Mouse (Mus musculus) forebrain, embryonic 14.5 days (tissue): ENCODE measurements around the gene Ankrd33b. TPM values are rescaled to one million over a fixed set of nuclear protein-coding genes. Genes with fewer than 3 reads are reported as not detected.

Experiments
- ATAC-seq: fragments of 200-750 bp; cut with Nextera tagmentation; 2 replicates; pipeline ENCODE4 v1.8.0; 2017; ENCODE audit warnings: mild to moderate bottlenecking, moderate library complexity
- DNase-seq: peaks from one replicate; pipeline ENCODE4 v3.0.0-alpha.2; 2015; ENCODE audit warnings: low spot score
- H3K27ac ChIP-seq: fragments of 300-500 bp; sonication (generic); 2 replicates; pipeline ENCODE4 v1.5.1; 2014; ENCODE audit warnings: low read depth, mild to moderate bottlenecking, control low read depth, low read length, moderate library complexity
- H3K27me3 ChIP-seq: fragments of 300-500 bp; sonication (generic); replicated peaks from 2 replicates; pipeline ENCODE4 v1.6.1; 2014; ENCODE audit warnings: low read length, control low read depth, mixed read lengths; ENCODE audit not compliant: control insufficient read depth, insufficient read depth
- H3K36me3 ChIP-seq: fragments of 300-500 bp; sonication (generic); 2 replicates; pipeline ENCODE4 v1.6.1; 2014; ENCODE audit warnings: low read length, control low read depth; ENCODE audit not compliant: control insufficient read depth, insufficient read depth
- H3K4me1 ChIP-seq: fragments of 300-500 bp; sonication (generic); 2 replicates; pipeline ENCODE4 v1.6.1; 2014; ENCODE audit warnings: antibody characterized with exemption, low read length, control low read depth; ENCODE audit not compliant: control insufficient read depth, insufficient read depth
- H3K4me2 ChIP-seq: fragments of 300-500 bp; sonication (generic); 2 replicates; pipeline ENCODE4 v1.6.1; 2014; ENCODE audit warnings: mild to moderate bottlenecking, control low read depth, low read length
- H3K4me3 ChIP-seq: fragments of 300-500 bp; sonication (generic); 2 replicates; pipeline ENCODE4 v1.5.1; 2014; ENCODE audit warnings: low read depth, low read length, control low read depth
- H3K9ac ChIP-seq: fragments of 300-500 bp; sonication (generic); 2 replicates; pipeline ENCODE4 v1.6.1; 2014; ENCODE audit warnings: mild to moderate bottlenecking, low read length, control low read depth, moderate library complexity
- H3K9me3 ChIP-seq: fragments of 300-500 bp; sonication (generic); replicated peaks from 2 replicates; pipeline ENCODE4 v1.6.1; 2016; ENCODE audit warnings: low read length, control low read depth, mixed read lengths; ENCODE audit not compliant: control insufficient read depth
- WGBS: fragments of 180-500 bp; shearing (Covaris S2); extraction: QIAGEN DNeasy Blood & Tissue Kit; methylation state at CpG from one replicate; pipeline ENCODE4 v1.1.7; 2014; 5-methylcytosine and 5-hydroxymethylcytosine counted together
- polyA plus RNA-seq: library from polyadenylated mRNA; unstranded; fragments of >200 nt; fragmentation: Nextera tagmentation; extraction: Ambion mirVana; gene quantifications from 2 replicates; pipeline ENCODE4 v1.2.1, GENCODE M21; 2014

Gene Ankrd33b
- polyA plus RNA-seq, 1 experiment from 2014 or later: 0.70 TPM

DNA sequence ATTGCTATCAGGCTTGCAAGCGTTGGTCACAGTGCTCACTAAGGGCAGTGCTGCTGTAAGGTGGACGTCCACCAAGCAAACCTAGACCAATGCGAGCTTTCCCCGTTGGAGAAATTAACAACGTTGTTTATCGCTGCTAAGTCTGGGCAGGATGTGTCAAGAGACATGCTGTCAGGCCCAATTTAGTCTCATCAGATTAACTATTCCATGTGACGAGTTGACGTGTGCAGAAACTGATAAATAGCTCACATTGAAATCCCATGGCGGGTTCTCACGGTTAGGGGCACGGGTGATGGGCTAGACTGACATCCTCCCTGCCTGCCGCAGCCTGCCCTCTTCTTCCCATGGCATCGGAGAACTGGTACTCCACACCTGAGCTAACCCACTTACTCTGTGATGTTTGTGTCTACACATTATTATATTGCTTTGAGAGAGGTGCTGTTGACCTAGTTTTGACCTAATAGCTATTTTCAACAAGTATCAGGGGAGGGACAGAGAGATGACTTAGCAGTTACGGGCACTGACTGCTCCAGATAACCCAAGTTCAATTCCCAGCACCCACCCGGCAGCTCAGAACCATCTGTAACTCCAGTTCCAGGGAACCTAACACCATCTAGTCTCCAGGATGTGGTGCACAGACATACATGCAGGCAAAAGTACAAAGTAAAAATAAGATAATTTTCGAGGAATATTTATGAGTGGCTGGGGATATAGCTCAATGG is 114.8 kb downstream of the Ankrd33b start:
- WGBS: 85% methylated on average over 16 of the region's 16 CpGs
- DNase-seq: no peak

GRCm38 (mm10) chr15:31251189-31251588 is 116.3 kb downstream of the Ankrd33b start:
- no peaks in the 10 kb centered on the region for H3K36me3 ChIP-seq
- no peak overlapping the region for H3K27ac ChIP-seq
- WGBS: 89% methylated on average over 6 of the region's 6 CpGs
- no peaks in the 10 kb centered on the region for H3K27me3 ChIP-seq
- no peaks in the 10 kb centered on the region for H3K9me3 ChIP-seq
- DNase-seq (no peak), ATAC-seq (no peak)
- no peak overlapping the region for H3K9ac ChIP-seq
- H3K4me2 ChIP-seq: no peak overlapping the region
- H3K4me3 ChIP-seq: no peak overlapping the region
- H3K4me1 ChIP-seq: no peaks in the 10 kb centered on the region; the same call in none of the 2 replicates

More for the DNA sequence above, 114.8 kb downstream of the Ankrd33b start:
- Histone ChIP-seq H3K36me3 (no peaks in the 10 kb centered on the region), H3K4me3 (no peak overlapping the region), H3K27me3 (no peaks in the 10 kb centered on the region), H3K27ac (no peak overlapping the region), H3K9ac (no peak overlapping the region), H3K9me3 (no peaks in the 10 kb centered on the region), H3K4me2 (no peak overlapping the region), H3K4me1 (no peaks in the 10 kb centered on the region; the same call in none of the 2 replicates)
- no peak for ATAC-seq

- H3K9me3 ChIP-seq: no peaks in the 10 kb centered on the region
- no peak overlapping the region for H3K4me3 ChIP-seq
- no peak for DNase-seq
- H3K36me3 ChIP-seq: no peaks in the 10 kb centered on the region
- peak; percentile 16; the same call in 1 of the 2 replicates for ATAC-seq
- H3K4me2 ChIP-seq: no peak overlapping the region
- H3K27ac ChIP-seq: no peak overlapping the region
- H3K9ac ChIP-seq: no peak overlapping the region
- H3K27me3 ChIP-seq: no peaks in the 10 kb centered on the region
- WGBS: 47% methylated on average over 3 of the region's 3 CpGs
- no peaks in the 10 kb centered on the region; the same call in none of the 2 replicates for H3K4me1 ChIP-seq
These were observed 116.8 kb downstream of the Ankrd33b start for GRCm38 (mm10) chr15:31250676-31251075.

DNA sequence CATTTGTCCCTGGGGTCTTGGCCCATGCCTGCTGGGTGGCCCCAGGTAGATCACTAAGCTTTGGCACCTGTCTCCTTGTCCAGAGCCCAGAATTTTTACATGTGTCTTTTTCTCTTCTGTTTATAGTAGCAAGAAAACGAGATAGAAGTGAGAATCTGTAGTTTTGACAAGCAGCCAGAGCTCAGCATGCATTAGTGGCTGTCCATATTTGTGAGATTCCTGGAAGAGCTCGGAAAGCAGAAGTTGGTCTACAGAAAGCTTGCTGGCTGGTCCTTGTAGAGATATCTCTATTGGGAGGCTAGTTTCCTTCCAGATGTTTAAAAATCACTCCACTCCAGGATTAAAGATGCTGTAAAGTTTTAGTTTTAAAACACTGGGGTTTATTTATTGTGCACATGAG is 117.5 kb downstream of the Ankrd33b start:
- 57% methylated on average over 2 of the region's 2 CpGs for WGBS
- no peak overlapping the region for H3K4me2 ChIP-seq
- no peaks in the 10 kb centered on the region for H3K27me3 ChIP-seq
- H3K9ac ChIP-seq: no peak overlapping the region
- no peaks in the 10 kb centered on the region; the same call in none of the 2 replicates for H3K4me1 ChIP-seq
- ATAC-seq (no peak), DNase-seq (no peak)
- H3K36me3 ChIP-seq: no peaks in the 10 kb centered on the region
- H3K9me3 ChIP-seq: no peaks in the 10 kb centered on the region
- no peak overlapping the region for H3K27ac ChIP-seq
- H3K4me3 ChIP-seq: no peak overlapping the region

- DNase-seq (no peak), ATAC-seq (no peak)
- Histone ChIP-seq H3K4me2 (no peak overlapping the region), H3K4me3 (no peak overlapping the region), H3K36me3 (no peaks in the 10 kb centered on the region), H3K4me1 (no peaks in the 10 kb centered on the region; the same call in none of the 2 replicates), H3K27ac (no peak overlapping the region), H3K9me3 (no peaks in the 10 kb centered on the region), H3K27me3 (no peaks in the 10 kb centered on the region), H3K9ac (no peak overlapping the region)
- WGBS: 75% methylated on average over 7 of the region's 7 CpGs
These were observed 118.6 kb downstream of the Ankrd33b start for GRCm38 (mm10) chr15:31248882-31249281.

- ATAC-seq: no peak
- no peaks in the 10 kb centered on the region; the same call in none of the 2 replicates for H3K4me1 ChIP-seq
- 76% methylated on average over 9 of the region's 9 CpGs for WGBS
- H3K36me3 ChIP-seq: no peaks in the 10 kb centered on the region
- H3K27ac ChIP-seq: no peak overlapping the region
- H3K9me3 ChIP-seq: no peaks in the 10 kb centered on the region
- no peaks in the 10 kb centered on the region for H3K27me3 ChIP-seq
- DNase-seq: peak; percentile 13
- no peak overlapping the region for H3K9ac ChIP-seq
- H3K4me2 ChIP-seq: no peak overlapping the region
- no peak overlapping the region for H3K4me3 ChIP-seq
These were observed 120.5 kb downstream of the Ankrd33b start for GRCm38 (mm10) chr15:31247035-31247434.

DNA sequence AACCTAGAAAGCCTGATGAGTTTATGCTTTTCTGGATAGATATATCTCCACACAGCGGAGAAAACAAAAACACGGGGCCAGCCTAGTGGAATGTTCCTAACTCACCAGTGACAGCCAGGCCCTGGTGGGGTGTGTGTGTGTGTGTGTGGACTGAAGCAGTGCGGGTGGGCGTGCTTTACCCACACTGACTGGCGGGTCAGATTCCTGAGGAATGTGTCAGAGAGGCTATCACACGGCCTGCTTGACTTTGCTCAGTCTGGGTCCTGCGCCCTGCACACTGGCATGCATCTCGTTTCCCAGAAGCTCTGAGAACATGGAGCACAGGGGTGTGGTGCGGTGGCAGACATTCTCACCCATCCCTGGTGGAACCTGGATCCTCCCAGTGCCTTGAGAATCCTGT is 121.6 kb downstream of the Ankrd33b start:
- Histone ChIP-seq H3K27me3 (no peaks in the 10 kb centered on the region), H3K9me3 (no peaks in the 10 kb centered on the region), H3K4me2 (no peak overlapping the region), H3K9ac (no peak overlapping the region), H3K27ac (no peak overlapping the region), H3K4me1 (no peaks in the 10 kb centered on the region; the same call in none of the 2 replicates), H3K36me3 (no peaks in the 10 kb centered on the region), H3K4me3 (no peak overlapping the region)
- WGBS: 85% methylated on average over 9 of the region's 9 CpGs
- DNase-seq (no peak), ATAC-seq (no peak)

GRCm38 (mm10) chr15:31244696-31245445 is 122.7 kb downstream of the Ankrd33b start:
- no peak overlapping the region for H3K9ac ChIP-seq
- H3K4me3 ChIP-seq: no peak overlapping the region
- no peak overlapping the region for H3K27ac ChIP-seq
- no peak overlapping the region for H3K4me2 ChIP-seq
- ATAC-seq: no peak
- no peaks in the 10 kb centered on the region for H3K27me3 ChIP-seq
- H3K4me1 ChIP-seq: no peaks in the 10 kb centered on the region
- no peaks in the 10 kb centered on the region for H3K9me3 ChIP-seq
- H3K36me3 ChIP-seq: no peaks in the 10 kb centered on the region
- 93% methylated on average over 17 of the region's 17 CpGs for WGBS
- DNase-seq: no peak

- H3K27ac ChIP-seq: no peak overlapping the region
- no peaks in the 10 kb centered on the region for H3K36me3 ChIP-seq
- H3K9me3 ChIP-seq: no peaks in the 10 kb centered on the region
- 72% methylated on average over 10 of the region's 10 CpGs for WGBS
- no peak overlapping the region for H3K9ac ChIP-seq
- H3K27me3 ChIP-seq: no peaks in the 10 kb centered on the region
- H3K4me2 ChIP-seq: no peak overlapping the region
- DNase-seq (peak; percentile 17), ATAC-seq (0 out of 2 replicates have a peak, but pooled peaks have one; percentile 10)
- H3K4me1 ChIP-seq: no peaks in the 10 kb centered on the region
- no peak overlapping the region for H3K4me3 ChIP-seq
These were observed 124.3 kb downstream of the Ankrd33b start for GRCm38 (mm10) chr15:31243260-31243659.
